Mouse (Mus musculus) kidney, adult 2 months (tissue): ENCODE measurements at regions not wholly inside any gene's neighbourhood (a gene's known extent, or its start where the extent isn't known, plus 50 kb on each side); places are given as distances from the start of the nearest gene placed in this dataset.

Source experiments
- CTCF ChIP-seq: fragments of 200-500 bp; conservative IDR thresholded peaks from 2 replicates; pipeline ENCODE4 v1.5.1; 2011; ENCODE audit warnings: low read depth, mild to moderate bottlenecking, control low read depth, low read length, moderate library complexity, mixed read lengths; ENCODE audit not compliant: insufficient read depth, insufficient read length
- POLR2A ChIP-seq: fragments of 200-500 bp; IDR thresholded peaks from one replicate; pipeline ENCODE4 v1.6.1; 2011; ENCODE audit warnings: low read depth, low read length, control low read depth

DNA sequence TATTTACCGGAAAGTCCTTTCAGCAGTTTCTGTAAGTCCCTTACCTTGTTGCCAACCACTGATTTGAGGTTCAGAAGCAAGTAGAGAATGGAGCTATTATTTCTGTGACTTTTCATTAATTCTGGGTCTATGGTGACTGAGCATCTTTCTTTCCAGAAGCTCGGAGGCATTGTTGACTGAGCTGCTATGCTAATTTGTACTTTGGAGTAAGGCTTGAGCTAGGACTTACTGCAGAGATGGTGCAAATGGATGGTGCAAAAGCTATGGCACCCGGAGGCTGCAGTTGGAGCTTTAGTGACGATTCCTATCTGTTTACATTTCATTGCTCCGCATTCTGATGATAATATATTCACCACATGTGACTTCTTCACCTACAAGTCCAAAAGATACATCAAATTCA lies 266.2 kb downstream of the Spry2 start:
- TF ChIP-seq CTCF (no peak), POLR2A (no peak)
